Mouse (Mus musculus) liver, postnatal 0 days (tissue): ENCODE results near the gene Tmem258.

Experiments
- CTCF ChIP-seq: sonication (generic); IDR thresholded peaks from 2 replicates; pipeline ENCODE4 v1.5.1; 2016; ENCODE audit warnings: antibody characterized with exemption, low read depth
- EP300 ChIP-seq: IDR thresholded peaks from 2 replicates; pipeline ENCODE4 v1.6.1; 2016; ENCODE audit warnings: antibody characterized with exemption, low read depth, mild to moderate bottlenecking

DNA sequence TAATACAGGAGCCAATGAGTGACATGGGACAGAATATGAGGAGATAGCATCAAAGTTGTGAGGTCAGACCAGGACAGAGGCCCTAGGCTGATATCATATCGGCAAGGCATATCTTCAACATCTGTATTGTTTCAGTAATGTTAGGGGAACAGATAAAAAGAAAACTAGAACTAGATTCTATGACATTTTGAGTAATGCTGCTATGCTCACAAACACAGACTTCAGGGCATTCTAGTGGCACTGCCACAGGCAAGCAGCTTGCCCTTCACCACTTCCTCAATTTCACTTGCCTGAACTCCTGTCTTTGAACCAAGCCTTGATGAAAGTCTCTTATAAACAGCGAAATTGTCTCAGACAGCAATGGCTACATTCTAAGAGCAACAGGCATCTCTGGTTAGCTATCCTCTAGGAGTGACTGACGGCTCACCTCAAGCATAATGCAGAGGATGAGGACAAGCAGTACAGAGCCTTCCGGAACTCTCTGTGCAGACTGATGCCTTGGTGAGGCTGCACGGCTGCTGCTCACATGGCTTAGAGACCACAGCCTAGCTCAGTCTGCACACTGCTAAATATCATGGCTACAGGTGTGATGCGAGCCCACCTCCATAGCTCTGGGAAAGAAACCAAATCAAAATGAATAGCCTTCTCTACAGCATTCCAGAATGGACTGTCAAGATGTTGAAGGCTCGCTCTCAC is 29.8 kb upstream of the Tmem258 start:
- TF ChIP-seq CTCF (no peak), EP300 (no peak)
